Mouse (Mus musculus): ENCODE measurements around the gene Sbsn. TPM values are rescaled to one million over a fixed set of nuclear protein-coding genes. Genes with fewer than 3 reads are reported as not detected.

The Sbsn gene
- polyA plus RNA-seq, 2 experiments = 28.4 to 38.7 TPM

DNA sequence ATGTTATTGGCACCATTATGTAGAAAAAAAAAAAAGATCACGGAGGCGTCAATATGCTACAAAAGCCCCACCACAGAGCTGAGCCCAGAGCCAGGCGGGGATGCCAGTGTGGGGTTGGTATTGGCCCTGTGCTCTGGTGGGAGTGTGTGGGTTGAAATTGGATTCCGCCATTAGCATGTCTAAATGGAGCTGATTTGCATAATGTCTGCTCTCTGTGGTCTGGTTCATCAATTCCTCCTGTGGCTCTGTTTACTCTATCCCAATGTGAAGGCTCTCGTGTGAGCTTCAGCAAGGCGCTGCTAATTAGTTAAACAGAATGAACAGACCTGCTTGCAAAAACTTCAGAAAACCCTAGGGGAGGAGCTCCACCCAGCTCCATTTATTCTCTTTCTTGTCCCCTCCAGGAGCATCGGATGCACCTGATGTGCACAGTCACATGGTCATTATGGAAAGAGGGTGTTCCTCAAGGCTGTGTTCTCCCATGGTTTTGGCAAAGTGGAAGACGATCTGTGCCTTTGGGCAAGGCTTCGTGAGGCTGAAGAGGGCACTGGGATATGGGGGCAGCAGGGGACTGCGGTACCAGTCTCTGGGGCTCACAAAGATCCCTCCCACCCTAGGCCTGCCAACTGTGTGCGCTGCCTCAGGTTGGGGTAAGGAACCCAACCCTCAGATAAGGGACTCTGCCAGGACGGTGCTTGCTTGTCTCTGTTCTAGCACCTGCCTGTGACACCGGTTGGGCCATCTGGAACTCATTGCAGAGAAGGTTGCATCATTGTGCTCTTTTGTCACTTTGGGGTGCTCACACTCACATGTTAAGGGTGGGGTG, 34.7 kb downstream of the Sbsn start:
- Histone ChIP-seq H3K4me1 (ENCODE audit: control insufficient read depth, insufficient read depth, low read length) (no peaks in the 10 kb centered on the region), H3K27me3 (ENCODE audit: control insufficient read depth, insufficient read depth, low read length) (no peaks in the 10 kb centered on the region), H3K36me3 (ENCODE audit: control insufficient read depth, insufficient read depth, low read length) (no peaks in the 10 kb centered on the region), H3K9me3 (ENCODE audit: control insufficient read depth, low read length) (no peaks in the 10 kb centered on the region), H3K4me2 (replicated peaks; ENCODE audit: low read depth, low read length, severe bottlenecking) (no peak overlapping the region), H3K4me3 (replicated peaks; ENCODE audit: low read length) (no peak overlapping the region), H3K27ac (replicated peaks; ENCODE audit: low read depth, low read length) (no peak overlapping the region), H3K9ac (ENCODE audit: low read depth, low read length, severe bottlenecking) (no peak overlapping the region)
- 67% methylated on average over 13 of the region's 13 CpGs for WGBS
- TF ChIP-seq POLR2A (IDR thresholded peaks at IDR 0.05; ENCODE audit: borderline replicate concordance, extremely low read depth, insufficient read depth, insufficient read length) = no peak
- DNase-seq (ENCODE audit: low spot score) (no peak), ATAC-seq (ENCODE audit: low FRiP score, low read depth) (no peak)

DNA sequence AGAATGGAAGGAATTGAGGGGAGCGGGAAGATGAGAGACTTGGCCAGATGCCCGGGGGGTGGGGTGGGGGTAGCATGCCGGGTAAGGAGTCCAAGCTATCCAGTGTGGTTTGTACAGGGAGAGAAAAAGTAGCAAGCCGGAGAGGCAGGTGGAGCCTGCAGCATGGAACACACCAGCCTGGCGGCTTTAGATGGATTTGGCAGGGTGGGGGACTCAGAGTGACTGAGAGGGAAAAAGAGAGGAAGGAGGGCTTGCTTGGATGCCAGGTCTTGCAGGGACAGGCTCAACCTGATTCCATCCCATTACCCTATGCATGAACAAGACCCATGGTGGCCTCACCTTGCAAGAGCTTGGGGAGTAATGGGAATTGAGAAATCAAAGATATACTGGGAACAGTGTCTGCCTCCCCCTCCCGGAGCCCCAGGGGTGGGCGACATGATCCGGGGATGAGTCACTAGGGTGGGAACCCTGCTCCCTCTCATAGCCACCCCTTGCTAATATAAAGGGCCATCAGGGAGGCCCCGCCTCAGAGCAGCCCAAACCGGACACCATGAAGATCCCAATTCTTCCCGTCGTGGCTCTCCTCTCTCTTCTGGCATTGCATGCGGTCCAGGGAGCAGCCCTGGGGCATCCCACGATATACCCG, 36.2 kb downstream of the Sbsn start, which contains the start of gene Krtdap:
Gene Krtdap (plus strand): TSS at position 520 of the 646 bp plus-strand sequence.
- H3K27me3 ChIP-seq (ENCODE audit: control insufficient read depth, insufficient read depth, low read length) = no peaks in the 10 kb centered on the region
- no peaks in the 10 kb centered on the region for H3K4me1 ChIP-seq (ENCODE audit: control insufficient read depth, insufficient read depth, low read length)
- H3K27ac ChIP-seq (replicated peaks; ENCODE audit: low read depth, low read length) = no peak within 1 kb of the TSS
- ATAC-seq (ENCODE audit: low FRiP score, low read depth) (no peak), DNase-seq (ENCODE audit: low spot score) (peak; percentile 6)
- H3K4me2 ChIP-seq (replicated peaks; ENCODE audit: low read depth, low read length, severe bottlenecking) = no peak within 1 kb of the TSS
- no peaks in the 10 kb centered on the region for H3K9me3 ChIP-seq (ENCODE audit: control insufficient read depth, low read length)
- no peaks in the 10 kb centered on the region for H3K36me3 ChIP-seq (ENCODE audit: control insufficient read depth, insufficient read depth, low read length)
- TF ChIP-seq POLR2A (IDR thresholded peaks at IDR 0.05; ENCODE audit: borderline replicate concordance, extremely low read depth, insufficient read depth, insufficient read length) = no peak
- 44% methylated on average over 14 of the region's 15 CpGs for WGBS
- H3K4me3 ChIP-seq (replicated peaks; ENCODE audit: low read length) = no peak within 1 kb of the TSS
- no peak within 1 kb of the TSS for H3K9ac ChIP-seq (ENCODE audit: low read depth, low read length, severe bottlenecking)

DNA sequence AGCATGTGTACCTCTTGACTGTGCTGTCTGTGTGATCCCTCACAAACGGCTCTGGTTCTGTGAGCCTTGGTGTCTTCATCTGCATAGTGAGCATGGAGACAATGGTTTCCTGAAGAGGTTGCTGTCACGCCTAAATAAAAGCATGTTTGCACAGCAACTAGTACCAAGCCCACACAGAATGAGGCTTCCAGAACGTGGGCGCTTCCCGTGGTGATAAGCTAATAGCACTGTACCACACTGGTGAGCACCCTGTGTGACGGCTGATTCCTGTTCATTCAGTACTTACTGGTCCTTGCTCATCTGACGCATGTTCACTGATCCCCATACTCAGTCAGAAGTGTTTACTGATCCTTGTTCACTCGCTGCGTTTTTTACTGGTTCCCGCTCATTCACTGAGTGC, 38.9 kb downstream of the Sbsn start:
- H3K9ac ChIP-seq (ENCODE audit: low read depth, low read length, severe bottlenecking) = no peak overlapping the region
- H3K4me1 ChIP-seq (ENCODE audit: control insufficient read depth, insufficient read depth, low read length) = no peaks in the 10 kb centered on the region
- H3K4me3 ChIP-seq (replicated peaks; ENCODE audit: low read length) = no peak overlapping the region
- no peak for TF ChIP-seq POLR2A (IDR thresholded peaks at IDR 0.05; ENCODE audit: borderline replicate concordance, extremely low read depth, insufficient read depth, insufficient read length)
- no peaks in the 10 kb centered on the region for H3K36me3 ChIP-seq (ENCODE audit: control insufficient read depth, insufficient read depth, low read length)
- no peak overlapping the region for H3K4me2 ChIP-seq (replicated peaks; ENCODE audit: low read depth, low read length, severe bottlenecking)
- no peak overlapping the region for H3K27ac ChIP-seq (replicated peaks; ENCODE audit: low read depth, low read length)
- no peaks in the 10 kb centered on the region for H3K9me3 ChIP-seq (ENCODE audit: control insufficient read depth, low read length)
- DNase-seq (ENCODE audit: low spot score) (no peak), ATAC-seq (ENCODE audit: low FRiP score, low read depth) (no peak)
- no peaks in the 10 kb centered on the region for H3K27me3 ChIP-seq (ENCODE audit: control insufficient read depth, insufficient read depth, low read length)
- WGBS = 84% methylated on average over 10 of the region's 10 CpGs

DNA sequence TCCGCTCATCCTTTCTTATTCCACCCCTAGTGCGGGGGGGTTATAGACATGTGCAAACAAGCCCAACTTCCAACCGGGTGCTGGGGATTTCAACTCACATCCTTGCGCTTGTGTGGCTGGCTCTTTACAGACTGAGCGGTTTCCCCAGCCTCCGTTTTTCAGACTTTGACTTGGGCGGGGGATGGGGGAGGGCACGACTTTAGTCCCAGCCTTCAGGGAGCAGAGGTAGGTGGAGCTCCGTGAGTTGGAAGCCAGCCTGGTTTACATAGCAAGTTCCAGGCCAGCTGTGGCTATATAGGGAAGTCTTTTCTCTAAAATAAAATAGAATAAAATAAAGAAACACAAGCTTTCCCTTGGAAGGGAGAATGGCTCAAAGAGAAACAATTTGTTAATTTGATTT, 40.6 kb downstream of the Sbsn start:
- TF ChIP-seq POLR2A (IDR thresholded peaks at IDR 0.05; ENCODE audit: borderline replicate concordance, extremely low read depth, insufficient read depth, insufficient read length) = no peak
- no peak overlapping the region for H3K4me3 ChIP-seq (replicated peaks; ENCODE audit: low read length)
- 27% methylated on average over 9 of the region's 9 CpGs for WGBS
- H3K4me1 ChIP-seq (ENCODE audit: control insufficient read depth, insufficient read depth, low read length) = no peaks in the 10 kb centered on the region
- ATAC-seq (ENCODE audit: low FRiP score, low read depth) = no peak
- peak; percentile 27 for DNase-seq (ENCODE audit: low spot score)
- no peaks in the 10 kb centered on the region for H3K9me3 ChIP-seq (ENCODE audit: control insufficient read depth, low read length)
- no peak overlapping the region for H3K27ac ChIP-seq (replicated peaks; ENCODE audit: low read depth, low read length)
- no peak overlapping the region for H3K9ac ChIP-seq (ENCODE audit: low read depth, low read length, severe bottlenecking)
- no peaks in the 10 kb centered on the region for H3K27me3 ChIP-seq (ENCODE audit: control insufficient read depth, insufficient read depth, low read length)
- no peaks in the 10 kb centered on the region for H3K36me3 ChIP-seq (ENCODE audit: control insufficient read depth, insufficient read depth, low read length)
- no peak overlapping the region for H3K4me2 ChIP-seq (replicated peaks; ENCODE audit: low read depth, low read length, severe bottlenecking)

DNA sequence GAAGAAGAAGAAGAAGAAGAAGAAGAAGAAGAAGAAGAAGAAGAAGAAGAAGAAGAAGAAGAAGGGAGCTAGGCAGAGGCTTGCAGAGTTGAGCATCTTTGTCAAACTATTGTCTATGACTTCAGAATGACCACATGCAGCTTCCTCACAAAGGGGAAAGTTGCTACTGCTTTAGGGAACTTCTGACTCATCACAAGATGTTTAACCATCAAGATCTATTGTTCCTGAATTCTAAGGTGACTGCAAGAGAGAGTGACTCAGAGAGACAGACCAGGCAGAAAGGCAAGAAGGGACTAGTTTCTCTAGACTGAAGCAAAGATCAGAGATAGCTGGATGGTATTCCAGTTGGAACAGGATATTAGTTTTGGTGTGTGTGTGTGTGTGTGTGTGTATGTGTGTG, 43.6 kb downstream of the Sbsn start:
- Histone ChIP-seq H3K4me3 (replicated peaks; ENCODE audit: low read length) (no peak overlapping the region), H3K36me3 (ENCODE audit: control insufficient read depth, insufficient read depth, low read length) (no peaks in the 10 kb centered on the region), H3K4me1 (ENCODE audit: control insufficient read depth, insufficient read depth, low read length) (no peaks in the 10 kb centered on the region), H3K9me3 (ENCODE audit: control insufficient read depth, low read length) (no peaks in the 10 kb centered on the region), H3K9ac (ENCODE audit: low read depth, low read length, severe bottlenecking) (no peak overlapping the region), H3K4me2 (replicated peaks; ENCODE audit: low read depth, low read length, severe bottlenecking) (no peak overlapping the region), H3K27ac (replicated peaks; ENCODE audit: low read depth, low read length) (no peak overlapping the region), H3K27me3 (ENCODE audit: control insufficient read depth, insufficient read depth, low read length) (no peaks in the 10 kb centered on the region)
- ATAC-seq (ENCODE audit: low FRiP score, low read depth) (no peak), DNase-seq (ENCODE audit: low spot score) (no peak)
- no peak for TF ChIP-seq POLR2A (IDR thresholded peaks at IDR 0.05; ENCODE audit: borderline replicate concordance, extremely low read depth, insufficient read depth, insufficient read length)

All from limb, embryonic 14.5 days (tissue).